Mouse (Mus musculus): Measurements from ENCODE around the gene Nab1.

Nab1 gene

GRCm38 (mm10) chr1:52470811-52471489, 29.5 kb downstream of the Nab1 start:
- in situ Hi-C loops (cut with MboI), result no loop called here

- in situ Hi-C loops (cut with MboI), result no loop called here
Measured at GRCm38 (mm10) chr1:52470326-52470725, 30.2 kb downstream of the Nab1 start.

- in situ Hi-C loops (cut with MboI), result no loop called here
Measured at GRCm38 (mm10) chr1:52466518-52467120, 33.9 kb downstream of the Nab1 start.

GRCm38 (mm10) chr1:52465830-52466229, 34.6 kb downstream of the Nab1 start:
- in situ Hi-C loops (cut with MboI), result no loop called here

DNA sequence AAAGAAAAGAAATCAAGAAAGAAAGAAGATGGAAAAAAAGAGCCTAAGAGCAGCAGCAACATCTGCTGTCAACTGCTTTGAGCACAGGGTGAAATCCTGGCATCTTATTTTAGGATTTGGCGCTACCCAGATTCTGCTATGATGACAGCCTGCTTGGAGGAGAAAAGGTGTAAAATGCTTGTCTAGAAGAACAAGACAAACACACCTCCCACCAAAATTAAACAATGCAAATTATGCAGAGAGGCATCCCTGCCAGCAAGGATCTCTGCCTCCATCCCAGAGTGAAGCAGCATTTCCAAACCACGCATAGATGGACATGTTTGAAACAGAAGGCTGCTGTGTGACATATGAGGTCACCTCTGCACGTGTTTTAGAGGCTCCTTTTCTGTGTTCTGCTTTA, 35.2 kb downstream of the Nab1 start:
- in situ Hi-C loops (cut with MboI), result no loop called here

DNA sequence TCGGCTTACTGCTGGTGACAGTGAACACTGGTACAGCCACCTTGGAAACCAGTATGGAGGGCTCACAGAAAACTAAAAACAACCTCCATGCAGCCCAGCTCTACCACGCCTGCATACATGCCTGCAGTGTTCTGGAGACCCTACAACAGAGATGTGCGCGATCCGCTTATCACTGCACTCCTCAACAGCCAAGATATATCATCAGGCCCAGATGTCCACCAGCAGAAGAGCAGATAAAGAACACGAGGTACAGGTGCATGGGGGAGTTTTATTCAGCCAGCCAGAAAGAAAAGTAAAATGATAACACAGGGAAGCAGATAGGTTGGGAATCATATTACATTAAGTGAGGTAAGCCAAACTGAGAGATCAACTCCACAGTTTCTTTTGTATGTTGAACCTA, 37.2 kb downstream of the Nab1 start:
- in situ Hi-C loops (cut with MboI), result no loop called here

DNA sequence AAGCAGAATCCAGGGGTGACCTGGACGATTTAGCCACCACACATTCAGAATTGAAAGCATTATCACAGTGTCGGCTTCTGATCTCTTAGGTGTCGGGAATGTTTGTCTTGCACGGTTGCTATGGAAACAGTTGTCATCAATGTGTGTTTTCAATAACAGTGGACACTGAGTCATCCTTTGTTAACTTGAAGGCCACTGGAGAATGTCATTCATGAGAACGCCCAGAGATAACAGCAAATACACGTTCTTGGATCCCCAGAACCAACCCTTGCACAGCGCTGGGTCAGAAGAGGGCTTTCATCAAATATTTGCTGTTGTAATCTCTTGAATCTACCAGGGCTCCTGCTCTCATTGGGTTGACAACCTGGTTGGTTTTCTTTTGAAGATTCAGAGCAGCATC, 43.9 kb downstream of the Nab1 start:
- in situ Hi-C loops (cut with MboI), result no loop called here

- in situ Hi-C loops (cut with MboI), result no loop called here
Measured at GRCm38 (mm10) chr1:52454509-52455001, 45.9 kb downstream of the Nab1 start.

DNA sequence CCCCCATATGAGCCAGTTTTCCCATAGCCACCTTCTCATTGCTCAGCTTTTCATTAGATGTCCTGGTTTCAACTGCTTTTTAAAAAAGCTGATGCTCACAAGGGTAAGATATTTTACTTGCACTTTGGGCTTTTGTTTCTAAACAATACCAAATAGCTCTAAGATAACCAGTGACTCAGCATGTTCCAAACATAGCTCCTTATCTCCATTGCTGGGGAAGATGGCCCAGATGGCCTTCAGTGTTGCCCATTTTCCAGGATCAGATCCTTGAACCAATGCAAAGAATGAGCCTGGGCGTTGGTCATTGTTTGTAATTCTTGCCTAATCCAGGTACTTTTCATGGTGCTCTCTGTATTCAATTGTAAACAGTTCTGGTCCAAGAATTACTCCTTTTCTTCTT, 49.1 kb downstream of the Nab1 start:
- in situ Hi-C loops (cut with MboI), result no loop called here

- in situ Hi-C loops (cut with MboI), result no loop called here
Measured at GRCm38 (mm10) chr1:52435856-52436255, 64.6 kb downstream of the Nab1 start.

DNA sequence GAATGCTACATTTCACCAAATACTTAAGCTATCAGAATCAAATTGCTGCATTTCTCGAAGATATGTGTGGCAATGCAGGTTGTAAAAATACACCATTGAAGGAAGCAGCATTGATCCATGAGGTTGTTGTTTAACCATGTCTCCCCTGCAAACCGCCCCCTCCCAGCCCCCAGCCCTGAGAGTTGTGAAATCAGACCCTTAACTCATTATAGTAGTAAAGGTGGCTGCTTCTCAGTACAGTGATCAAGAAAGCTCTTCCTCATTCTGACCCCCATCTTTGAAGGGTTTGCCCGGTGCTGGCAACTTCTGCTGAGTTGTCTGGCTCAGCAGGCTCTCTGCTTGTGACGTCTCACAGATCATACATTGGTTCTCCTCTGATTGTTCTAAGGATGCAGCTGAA, 66.4 kb downstream of the Nab1 start:
- in situ Hi-C loops (cut with MboI), result no loop called here

DNA sequence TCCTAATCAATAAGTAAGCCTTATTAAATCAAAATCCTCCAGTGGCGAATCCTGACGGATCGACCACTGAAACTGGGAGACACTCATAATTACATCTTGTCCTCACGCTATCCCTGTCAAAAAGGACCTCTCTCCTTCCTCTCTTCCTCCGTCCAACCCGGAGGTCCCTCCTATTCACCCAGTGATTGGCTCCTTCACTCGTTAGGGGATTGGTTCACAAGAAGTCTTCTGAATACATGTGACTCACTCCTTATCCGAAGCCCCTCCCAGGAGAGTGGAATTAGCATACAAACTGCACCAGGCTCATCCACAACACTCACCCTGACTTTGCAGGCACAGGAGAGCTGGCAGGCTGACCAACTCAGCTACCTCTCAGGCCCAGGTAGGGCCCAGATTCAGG, 68.7 kb downstream of the Nab1 start:
- in situ Hi-C loops (cut with MboI), result no loop called here

- in situ Hi-C loops (cut with MboI), result no loop called here
Measured at GRCm38 (mm10) chr1:52430606-52431005, 69.9 kb downstream of the Nab1 start.

GRCm38 (mm10) chr1:52430116-52430515, 70.4 kb downstream of the Nab1 start:
- in situ Hi-C loops (cut with MboI), result no loop called here

- in situ Hi-C loops (cut with MboI), result no loop called here
Measured at GRCm38 (mm10) chr1:52427841-52428464, 72.5 kb downstream of the Nab1 start.

GRCm38 (mm10) chr1:52423846-52424245, 76.6 kb downstream of the Nab1 start:
- in situ Hi-C loops (cut with MboI), result no loop called here

- in situ Hi-C loops (cut with MboI), result no loop called here
Measured at GRCm38 (mm10) chr1:52423057-52423456, 77.4 kb downstream of the Nab1 start.

DNA sequence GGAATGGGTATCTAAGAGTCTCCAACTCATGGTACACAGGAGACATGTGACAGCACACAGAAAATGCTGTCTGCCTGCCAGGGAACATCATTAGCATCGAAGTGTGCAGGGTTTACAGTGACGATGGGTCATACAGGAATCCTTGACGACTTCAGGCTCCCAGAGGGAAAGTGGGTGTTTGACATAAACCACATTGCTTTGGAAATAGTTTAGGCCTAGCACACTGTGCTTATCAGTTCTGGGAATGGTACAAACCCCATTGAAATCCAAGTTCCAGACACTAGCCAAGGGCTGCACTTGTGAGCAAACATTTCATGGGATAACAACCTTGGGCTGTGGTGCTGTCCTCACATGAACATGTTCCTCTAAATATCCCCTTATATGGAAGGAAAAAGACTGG, 78.3 kb downstream of the Nab1 start:
- in situ Hi-C loops (cut with MboI), result no loop called here

DNA sequence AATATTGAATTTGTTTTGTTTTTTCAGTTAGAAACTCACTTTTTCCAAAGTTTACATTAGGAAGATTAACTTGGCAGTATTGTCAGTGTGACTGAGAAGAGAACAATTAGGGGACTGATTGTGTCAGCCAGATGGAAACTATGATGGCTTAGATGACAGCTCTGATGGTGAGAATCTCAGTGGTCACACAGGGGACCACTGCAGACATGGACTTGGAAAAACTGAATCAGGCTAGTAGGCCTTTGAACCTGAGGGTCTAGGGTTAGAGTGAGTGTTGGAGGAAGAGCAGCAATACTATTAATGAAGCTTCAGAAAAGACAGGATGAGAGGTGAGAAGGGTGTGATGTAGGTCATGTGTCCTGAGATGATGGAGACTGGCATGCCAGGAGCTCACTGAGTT, 78.9 kb downstream of the Nab1 start:
- in situ Hi-C loops (cut with MboI), result no loop called here

DNA sequence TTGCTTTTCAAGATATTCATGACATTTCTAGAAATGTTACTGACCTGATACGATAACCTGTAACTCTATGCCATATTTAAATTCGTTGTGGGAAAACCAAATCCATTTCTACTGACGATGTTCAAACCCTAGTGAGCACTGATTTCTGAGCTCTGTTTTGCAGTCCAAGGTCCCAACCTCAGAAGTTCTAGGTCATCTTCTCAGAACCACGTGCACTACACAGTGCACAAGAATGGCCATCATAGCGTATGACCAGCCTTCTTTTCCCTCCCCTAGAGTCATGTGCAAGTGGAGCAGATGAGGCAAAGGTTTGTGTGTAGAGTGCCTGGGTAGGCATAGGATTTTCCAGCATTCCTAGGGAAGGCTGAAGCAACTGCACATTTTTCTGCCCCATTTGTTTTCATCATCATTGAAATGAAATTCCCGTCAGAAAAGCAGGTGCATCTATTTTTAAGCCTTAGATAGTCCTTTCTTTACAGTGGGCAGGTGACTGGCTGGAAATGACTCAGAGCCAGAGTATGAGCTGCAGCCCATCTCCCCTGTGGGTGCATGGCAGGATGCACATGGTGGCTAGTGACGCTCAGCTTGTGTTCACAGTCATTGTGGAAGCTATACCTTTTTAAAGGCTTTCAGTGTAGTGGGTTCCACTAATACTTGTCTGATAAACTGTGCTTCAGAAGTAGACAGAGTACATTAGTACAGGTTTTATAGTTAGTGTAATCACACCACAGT, 81.2 kb downstream of the Nab1 start:
- in situ Hi-C loops (cut with MboI), result no loop called here
